In the genomic region with DNA sequence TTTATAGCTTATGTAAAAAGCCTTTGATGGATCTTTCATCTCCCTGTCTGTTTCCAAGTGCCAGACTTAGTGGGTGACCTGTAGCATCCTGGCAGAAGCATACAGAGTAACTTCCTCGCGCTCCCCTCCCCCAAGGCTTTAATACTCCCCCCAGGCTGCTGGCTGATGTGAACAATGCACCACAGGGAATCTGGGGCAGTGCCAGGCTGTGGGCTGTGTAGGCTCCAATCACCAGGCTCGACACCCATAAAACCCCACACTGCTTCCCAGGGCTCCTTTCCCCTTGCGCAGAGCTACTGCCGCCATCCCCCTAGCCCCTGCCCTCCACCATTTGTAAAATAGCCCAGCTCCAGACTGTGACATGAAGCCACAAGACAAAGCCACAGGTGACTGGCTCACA, we compare ENCODE assay signal across 11 mouse cellular contexts. TPM values are rescaled to one million over a fixed set of nuclear protein-coding genes. Genes with fewer than 3 reads are reported as not detected.
DNase-seq lines count a peak whose midpoint lies in the region; ATAC-seq and TF ChIP-seq lines count a peak whose summit lies in the region.
"Had no signal": no experiment of that assay in that cellular context is flagged by ENCODE, and none has a peak within 500 bp of the region (broad histone marks: within the 10 kb centered on the region; RNA-seq: fewer than 3 reads in every experiment).

No protein-coding gene starts in this region.

- TF ChIP-seq EP300 in stomach, postnatal 0 days (optimal IDR thresholded peaks at IDR 0.05), result no peak

- peaks cover 13% of the 10 kb centered on the region for H3K4me1 ChIP-seq in hindbrain, postnatal 0 days (ENCODE audit: insufficient read depth, low read length)
- H3K4me1 ChIP-seq in midbrain, embryonic 10.5 days, result peaks cover 48% of the 10 kb centered on the region
- H3K4me1 ChIP-seq in liver, embryonic 12.5 days, result no peaks in the 10 kb centered on the region
- H3K4me1 ChIP-seq in stomach, postnatal 0 days (replicated peaks; ENCODE audit: control insufficient read depth, insufficient read depth), result no peaks in the 10 kb centered on the region
- H3K4me1 ChIP-seq: stomach, embryonic 15.5 days had no signal

- peak; percentile 13; the same call in 1 of the 2 replicates for ATAC-seq in hindbrain, postnatal 0 days
- ATAC-seq in liver, embryonic 12.5 days, result no peak
- ATAC-seq in megakaryocyte progenitor cell, adult 5-6 weeks (replicated peaks; ENCODE audit: poor library complexity), result no peak
- ATAC-seq in stomach, postnatal 0 days (ENCODE audit: low FRiP score, low TSS enrichment), result no peak

- no peak overlapping the region for H3K4me3 ChIP-seq in hindbrain, postnatal 0 days (ENCODE audit: low read length)
- no peak overlapping the region for H3K4me3 ChIP-seq in midbrain, embryonic 10.5 days
- no peak overlapping the region for H3K4me3 ChIP-seq in liver, embryonic 12.5 days
- H3K4me3 ChIP-seq in stomach, postnatal 0 days (ENCODE audit: low read depth, low read length), result no peak overlapping the region
- H3K4me3 ChIP-seq: stomach, embryonic 15.5 days had no signal

- H3K36me3 ChIP-seq in hindbrain, postnatal 0 days (ENCODE audit: insufficient read depth, low read length), result no peaks in the 10 kb centered on the region
- H3K36me3 ChIP-seq in midbrain, embryonic 10.5 days, result no peaks in the 10 kb centered on the region
- H3K36me3 ChIP-seq in liver, embryonic 12.5 days, result no peaks in the 10 kb centered on the region
- no peaks in the 10 kb centered on the region; the same call in 1 of the 2 replicates for H3K36me3 ChIP-seq in stomach, postnatal 0 days (ENCODE audit: control insufficient read depth, insufficient read depth, low read length)
- H3K36me3 ChIP-seq: stomach, embryonic 15.5 days had no signal

- H3K9ac ChIP-seq in hindbrain, postnatal 0 days (replicated peaks; ENCODE audit: low read length), result 0 out of 2 replicates have a peak overlapping the region, but pooled peaks have one; percentile 9
- no peak overlapping the region for H3K9ac ChIP-seq in liver, embryonic 12.5 days
- H3K9ac ChIP-seq in stomach, postnatal 0 days (ENCODE audit: low read length), result no peak overlapping the region
- H3K9ac ChIP-seq: liver, embryonic 14.5 days; stomach, embryonic 15.5 days had no signal

- H3K27me3 ChIP-seq in hindbrain, postnatal 0 days (ENCODE audit: insufficient read depth, low read length), result no peaks in the 10 kb centered on the region
- H3K27me3 ChIP-seq in midbrain, embryonic 10.5 days (ENCODE audit: low read depth, poor library complexity, severe bottlenecking), result peaks cover 48% of the 10 kb centered on the region
- peaks cover 68% of the 10 kb centered on the region for H3K27me3 ChIP-seq in liver, embryonic 12.5 days (replicated peaks)
- H3K27me3 ChIP-seq in stomach, postnatal 0 days (ENCODE audit: control insufficient read depth, insufficient read depth, low read length), result no peaks in the 10 kb centered on the region

- no peak overlapping the region for H3K4me2 ChIP-seq in hindbrain, postnatal 0 days (ENCODE audit: low read depth, low read length)
- H3K4me2 ChIP-seq in liver, embryonic 12.5 days, result no peak overlapping the region
- H3K4me2 ChIP-seq in stomach, postnatal 0 days (replicated peaks; ENCODE audit: low read depth), result no peak overlapping the region
- H3K4me2 ChIP-seq: stomach, embryonic 15.5 days had no signal

- TF ChIP-seq CTCF in hindbrain, postnatal 0 days (IDR thresholded peaks at IDR 0.05; ENCODE audit: low read depth), result no peak
- TF ChIP-seq CTCF in stomach, postnatal 0 days (IDR thresholded peaks at IDR 0.05; ENCODE audit: low read depth), result no peak

- peak; percentile 75 for DNase-seq in lung, postnatal 10 days
- no peak for DNase-seq in lung, postnatal 36 days
- DNase-seq in hindbrain, postnatal 0 days (ENCODE audit: low spot score), result peak; percentile 39
- DNase-seq in midbrain, embryonic 10.5 days (ENCODE audit: low spot score), result no peak
- no peak for DNase-seq in stomach, postnatal 0 days (ENCODE audit: low spot score)
- DNase-seq in spleen, postnatal 14 days (ENCODE audit: low spot score in 2 of 2), result no peak
- DNase-seq: gastrocnemius, postnatal 25 days had no signal

- peak overlapping the region; percentile 56; the same call in 1 of the 2 replicates for H3K27ac ChIP-seq in hindbrain, postnatal 0 days
- H3K27ac ChIP-seq in midbrain, embryonic 10.5 days (replicated peaks), result peak overlapping the region; percentile 47; the same call in 1 of the 2 replicates
- no peak overlapping the region for H3K27ac ChIP-seq in liver, embryonic 12.5 days
- H3K27ac ChIP-seq in stomach, postnatal 0 days (replicated peaks), result no peak overlapping the region
- H3K27ac ChIP-seq: liver, embryonic 14.5 days; stomach, embryonic 15.5 days had no signal

- H3K9me3 ChIP-seq in hindbrain, postnatal 0 days (ENCODE audit: low read length), result no peaks in the 10 kb centered on the region
- no peaks in the 10 kb centered on the region for H3K9me3 ChIP-seq in midbrain, embryonic 10.5 days (replicated peaks)
- no peaks in the 10 kb centered on the region for H3K9me3 ChIP-seq in liver, embryonic 12.5 days (replicated peaks)
- H3K9me3 ChIP-seq in stomach, postnatal 0 days (ENCODE audit: control insufficient read depth, low read length), result no peaks in the 10 kb centered on the region
- H3K9me3 ChIP-seq: stomach, embryonic 15.5 days had no signal

- WGBS in hindbrain, postnatal 0 days, result 28% methylated on average over 5 of the region's 5 CpGs
- 21% methylated on average over 5 of the region's 5 CpGs for WGBS in midbrain, embryonic 10.5 days
- 45% methylated on average over 5 of the region's 5 CpGs for WGBS in liver, embryonic 12.5 days (ENCODE audit: insufficient replicate concordance)
- WGBS in stomach, postnatal 0 days, result 33% methylated on average over 5 of the region's 5 CpGs

RNA-seq across cellular contexts. Expression of a gene that starts 9.4 kb away (rescaled TPM):
- total RNA-seq in hindbrain, postnatal 0 days (2014; rRNA removed), result 1.2 and 3.3 TPM in 2 replicates
- polyA plus RNA-seq in hindbrain, postnatal 0 days (2015; fragmentation: Nextera tagmentation; extraction: Ambion mirVana), result 1.6 and 2.0 TPM in 2 replicates
- polyA plus RNA-seq in midbrain, embryonic 10.5 days (2016; fragmentation: Nextera tagmentation; extraction: Ambion mirVana), result 2.6 and 3.3 TPM in 2 replicates
- not detected in 2 replicates for polyA plus RNA-seq in liver, embryonic 12.5 days (2016; fragmentation: Nextera tagmentation; extraction: Ambion mirVana)
- total RNA-seq in megakaryocyte progenitor cell, adult 5-6 weeks (2015), result not detected in 2 replicates
- not detected in 2 replicates for total RNA-seq in megakaryocyte progenitor cell, adult 5-6 weeks (2017)
- polyA plus RNA-seq in stomach, postnatal 0 days (2015; fragmentation: Nextera tagmentation; extraction: Ambion mirVana), result 0.18 and 0.33 TPM in 2 replicates
- total RNA-seq: gastrocnemius, postnatal 25 days had no signal
- polyA plus RNA-seq: liver, embryonic 14.5 days had no signal

RNA-seq across cellular contexts. Expression of a gene that starts 53.9 kb away (rescaled TPM):
- 66.1 and 75.6 TPM in 2 replicates for total RNA-seq in hindbrain, postnatal 0 days (2014; rRNA removed)
- 33.9 and 35.6 TPM in 2 replicates for polyA plus RNA-seq in hindbrain, postnatal 0 days (2015; fragmentation: Nextera tagmentation; extraction: Ambion mirVana)
- polyA plus RNA-seq in midbrain, embryonic 10.5 days (2016; fragmentation: Nextera tagmentation; extraction: Ambion mirVana), result 5.8 and 11.0 TPM in 2 replicates
- 1.8 and 2.5 TPM in 2 replicates for polyA plus RNA-seq in liver, embryonic 12.5 days (2016; fragmentation: Nextera tagmentation; extraction: Ambion mirVana)
- total RNA-seq in megakaryocyte progenitor cell, adult 5-6 weeks (2015), result 1.8 and 3.5 TPM in 2 replicates
- 4.5 and 4.6 TPM in 2 replicates for total RNA-seq in megakaryocyte progenitor cell, adult 5-6 weeks (2017)
- polyA plus RNA-seq in stomach, postnatal 0 days (2015; fragmentation: Nextera tagmentation; extraction: Ambion mirVana), result 13.2 and 13.8 TPM in 2 replicates

Comparison
In these comparisons a context has a peak if more than half of its experiments do, and no peak if none do; other contexts are left out.
1. DNase-seq: peak in lung, postnatal 10 days (single experiment) and hindbrain, postnatal 0 days (single experiment); none in lung, postnatal 36 days (single experiment), midbrain, embryonic 10.5 days (single experiment), stomach, postnatal 0 days (single experiment) and spleen, postnatal 14 days (0 of 2).
2. H3K27ac ChIP-seq: peak in hindbrain, postnatal 0 days (single experiment) and midbrain, embryonic 10.5 days (single experiment); none in liver, embryonic 12.5 days (single experiment) and stomach, postnatal 0 days (single experiment).